21 mouse cellular contexts compared by ENCODE assay signal in the genomic region with DNA sequence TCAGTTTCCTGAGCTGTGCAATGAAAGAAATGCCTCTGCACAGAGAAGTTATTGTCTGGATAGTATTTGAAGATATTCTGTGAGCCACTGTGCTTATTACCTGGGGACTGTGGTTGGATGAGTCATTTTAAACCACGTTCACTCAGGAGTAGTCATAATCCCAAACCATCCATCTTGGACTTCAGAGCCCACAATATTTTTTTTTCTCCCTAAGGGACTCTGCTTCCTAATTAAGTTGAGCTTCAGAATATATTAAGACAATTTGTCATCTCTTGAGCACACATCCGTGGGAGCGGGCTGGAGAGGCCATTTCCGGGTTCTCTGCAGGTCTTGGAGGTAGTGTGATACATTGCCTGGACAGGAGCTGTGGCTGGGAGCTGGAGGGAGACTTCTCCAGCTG.
"Had no signal": no experiment of that assay in that cellular context is flagged by ENCODE, and none has a peak within 500 bp of the region (broad histone marks: within the 10 kb centered on the region; RNA-seq: fewer than 3 reads in every experiment).

No protein-coding gene starts in this region.

- H3K4me1 ChIP-seq: liver, embryonic 15.5 days; lung, embryonic 15.5 days had no signal

- ATAC-seq: liver, postnatal 0 days; lung, postnatal 0 days; midbrain, embryonic 13.5 days; midbrain, embryonic 16.5 days had no signal

- H3K4me3 ChIP-seq: liver, embryonic 15.5 days; lung, embryonic 15.5 days; megakaryocyte, embryonic 14.5 days; midbrain, embryonic 13.5 days; myocyte; neural tube, embryonic 13.5 days; neural tube, embryonic 15.5 days had no signal

- H3K36me3 ChIP-seq: liver, embryonic 15.5 days; lung, embryonic 15.5 days; midbrain, embryonic 13.5 days; neural tube, embryonic 13.5 days; neural tube, embryonic 15.5 days had no signal

- DNase-seq: liver, postnatal 0 days; lung, adult 2 months; lung, postnatal 14 days; lung, postnatal 36 days; retina, postnatal 1 day; right cerebral cortex, adult 18-20 months; right cerebral cortex, postnatal 25 days; right cerebral cortex, postnatal 4 days; spleen, adult 18-20 months; thymus, adult 18-20 months; thymus, postnatal 25 days had no signal

- H3K27me3 ChIP-seq: liver, embryonic 15.5 days; lung, embryonic 15.5 days; megakaryocyte, embryonic 14.5 days; midbrain, embryonic 13.5 days; neural tube, embryonic 13.5 days; neural tube, embryonic 15.5 days had no signal

- H3K27ac ChIP-seq: liver, embryonic 15.5 days; lung, embryonic 15.5 days; macrophage; midbrain, embryonic 13.5 days; neural tube, embryonic 13.5 days; neural tube, embryonic 15.5 days had no signal
